Mouse (Mus musculus) forebrain, embryonic 16.5 days (tissue): ENCODE measurements around the gene Sytl2. TPM values are rescaled to one million over a fixed set of nuclear protein-coding genes. Genes with fewer than 3 reads are reported as not detected.

ENCODE experiments used
- ATAC-seq: fragments of 200-750 bp; cut with Nextera tagmentation; 2 replicates; pipeline ENCODE4 v1.8.0; 2017; ENCODE audit warnings: mild to moderate bottlenecking, moderate library complexity
- H3K27ac ChIP-seq: fragments of 300-500 bp; sonication (generic); 2 replicates; pipeline ENCODE4 v1.5.1; 2014; ENCODE audit warnings: low read length, control low read depth
- H3K27me3 ChIP-seq: fragments of 300-500 bp; sonication (generic); replicated peaks from 2 replicates; pipeline ENCODE4 v1.6.1; 2014; ENCODE audit warnings: low read length; ENCODE audit not compliant: control insufficient read depth, insufficient read depth
- H3K36me3 ChIP-seq: fragments of 300-500 bp; sonication (generic); 2 replicates; pipeline ENCODE4 v1.6.1; 2014; ENCODE audit not compliant: control insufficient read depth, insufficient read depth
- H3K4me1 ChIP-seq: fragments of 300-500 bp; sonication (generic); replicated peaks from 2 replicates; pipeline ENCODE4 v1.6.1; 2014; ENCODE audit warnings: low read length; ENCODE audit not compliant: control insufficient read depth, insufficient read depth
- H3K4me2 ChIP-seq: fragments of 300-500 bp; sonication (generic); 2 replicates; pipeline ENCODE4 v1.6.1; 2014; ENCODE audit warnings: mild to moderate bottlenecking, low read length, control low read depth
- H3K4me3 ChIP-seq: fragments of 300-500 bp; sonication (generic); replicated peaks from 2 replicates; pipeline ENCODE4 v1.5.1; 2014; ENCODE audit warnings: mild to moderate bottlenecking, low read length, control low read depth
- H3K9ac ChIP-seq: fragments of 300-500 bp; sonication (generic); replicated peaks from 2 replicates; pipeline ENCODE4 v1.6.1; 2014; ENCODE audit warnings: low read depth, low read length, control low read depth
- H3K9me3 ChIP-seq: fragments of 300-500 bp; sonication (generic); 2 replicates; pipeline ENCODE4 v1.6.1; 2016; ENCODE audit warnings: low read length; ENCODE audit not compliant: control insufficient read depth
- WGBS: fragments of 180-500 bp; shearing (Covaris S2); extraction: QIAGEN DNeasy Blood & Tissue Kit; methylation state at CpG from one replicate; pipeline ENCODE4 v1.1.7; 2014; 5-methylcytosine and 5-hydroxymethylcytosine counted together
- polyA plus RNA-seq: library from polyadenylated mRNA; unstranded; fragments of >200 nt; fragmentation: Nextera tagmentation; extraction: Ambion mirVana; gene quantifications from 2 replicates; pipeline ENCODE4 v1.2.1, GENCODE M21; 2015

Gene Sytl2
- polyA plus RNA-seq, 1 experiment from 2014 or later = 2.3 TPM

GRCm38 (mm10) chr7:90353488-90354228 lies 51.6 kb downstream of the Sytl2 start:
- no peaks in the 10 kb centered on the region for H3K9me3 ChIP-seq
- H3K9ac ChIP-seq = no peak overlapping the region
- 92% methylated on average over 12 of the region's 12 CpGs for WGBS
- no peak overlapping the region for H3K4me2 ChIP-seq
- no peak overlapping the region for H3K27ac ChIP-seq
- H3K27me3 ChIP-seq = no peaks in the 10 kb centered on the region
- H3K4me1 ChIP-seq = no peaks in the 10 kb centered on the region
- no peaks in the 10 kb centered on the region for H3K36me3 ChIP-seq
- no peak for ATAC-seq
- no peak overlapping the region for H3K4me3 ChIP-seq

- no peaks in the 10 kb centered on the region for H3K36me3 ChIP-seq
- H3K27ac ChIP-seq = no peak overlapping the region
- no peak overlapping the region for H3K4me2 ChIP-seq
- no peak overlapping the region for H3K9ac ChIP-seq
- 93% methylated on average over 2 of the region's 2 CpGs for WGBS
- H3K4me3 ChIP-seq = no peak overlapping the region
- no peaks in the 10 kb centered on the region for H3K27me3 ChIP-seq
- no peaks in the 10 kb centered on the region for H3K9me3 ChIP-seq
- no peak for ATAC-seq
- H3K4me1 ChIP-seq = no peaks in the 10 kb centered on the region
These were observed 52.2 kb downstream of the Sytl2 start for GRCm38 (mm10) chr7:90354229-90354604.

- Histone ChIP-seq H3K9ac (no peak overlapping the region), H3K27me3 (no peaks in the 10 kb centered on the region), H3K4me2 (no peak overlapping the region), H3K4me1 (no peaks in the 10 kb centered on the region), H3K9me3 (no peaks in the 10 kb centered on the region), H3K4me3 (no peak overlapping the region), H3K27ac (no peak overlapping the region), H3K36me3 (no peaks in the 10 kb centered on the region)
- WGBS = 90% methylated on average over 3 of the region's 3 CpGs
- no peak for ATAC-seq
These were observed 53.4 kb downstream of the Sytl2 start for GRCm38 (mm10) chr7:90355454-90355853.

- no peak overlapping the region for H3K27ac ChIP-seq
- H3K4me3 ChIP-seq = no peak overlapping the region
- WGBS = 81% methylated on average over 2 of the region's 2 CpGs
- no peaks in the 10 kb centered on the region for H3K27me3 ChIP-seq
- no peak overlapping the region for H3K9ac ChIP-seq
- no peak for ATAC-seq
- H3K36me3 ChIP-seq = no peaks in the 10 kb centered on the region
- no peaks in the 10 kb centered on the region for H3K4me1 ChIP-seq
- H3K9me3 ChIP-seq = no peaks in the 10 kb centered on the region
- no peak overlapping the region for H3K4me2 ChIP-seq
These were observed 53.9 kb downstream of the Sytl2 start for GRCm38 (mm10) chr7:90355995-90356394.

- no peaks in the 10 kb centered on the region for H3K4me1 ChIP-seq
- no peak overlapping the region for H3K4me3 ChIP-seq
- 73% methylated on average over 7 of the region's 7 CpGs for WGBS
- H3K27me3 ChIP-seq = no peaks in the 10 kb centered on the region
- no peaks in the 10 kb centered on the region for H3K9me3 ChIP-seq
- no peak overlapping the region for H3K4me2 ChIP-seq
- ATAC-seq = no peak
- no peaks in the 10 kb centered on the region for H3K36me3 ChIP-seq
- no peak overlapping the region for H3K27ac ChIP-seq
- H3K9ac ChIP-seq = no peak overlapping the region
These were observed 60.7 kb downstream of the Sytl2 start for GRCm38 (mm10) chr7:90362788-90363187.

- H3K9ac ChIP-seq = no peak overlapping the region
- WGBS = 77% methylated on average over 6 of the region's 6 CpGs
- no peaks in the 10 kb centered on the region for H3K4me1 ChIP-seq
- no peaks in the 10 kb centered on the region for H3K27me3 ChIP-seq
- no peak for ATAC-seq
- no peaks in the 10 kb centered on the region for H3K9me3 ChIP-seq
- no peak overlapping the region for H3K27ac ChIP-seq
- H3K4me3 ChIP-seq = no peak overlapping the region
- no peak overlapping the region for H3K4me2 ChIP-seq
- H3K36me3 ChIP-seq = no peaks in the 10 kb centered on the region
These were observed 68.2 kb downstream of the Sytl2 start for GRCm38 (mm10) chr7:90370071-90370851.

GRCm38 (mm10) chr7:90372804-90373203 lies 70.8 kb downstream of the Sytl2 start:
- Histone ChIP-seq H3K4me3 (no peak overlapping the region), H3K9ac (no peak overlapping the region), H3K27me3 (no peaks in the 10 kb centered on the region), H3K4me2 (no peak overlapping the region), H3K36me3 (no peaks in the 10 kb centered on the region), H3K27ac (no peak overlapping the region), H3K4me1 (no peaks in the 10 kb centered on the region), H3K9me3 (no peaks in the 10 kb centered on the region)
- 85% methylated on average over 4 of the region's 4 CpGs for WGBS
- no peak for ATAC-seq

- Histone ChIP-seq H3K4me1 (peaks cover 8% of the 10 kb centered on the region), H3K4me2 (no peak overlapping the region), H3K36me3 (no peaks in the 10 kb centered on the region), H3K9me3 (no peaks in the 10 kb centered on the region), H3K9ac (no peak overlapping the region), H3K27ac (no peak overlapping the region), H3K27me3 (no peaks in the 10 kb centered on the region), H3K4me3 (no peak overlapping the region)
- no peak for ATAC-seq
- 96% methylated on average over 2 of the region's 2 CpGs for whole genome bisulfite sequencing
These were observed 82.4 kb downstream of the Sytl2 start for GRCm38 (mm10) chr7:90384411-90384810.

GRCm38 (mm10) chr7:90386885-90387459 lies 84.9 kb downstream of the Sytl2 start:
- H3K27ac ChIP-seq = no peak overlapping the region
- peak overlapping the region; percentile 36 for H3K4me2 ChIP-seq
- no peaks in the 10 kb centered on the region for H3K27me3 ChIP-seq
- no peaks in the 10 kb centered on the region for H3K9me3 ChIP-seq
- no peak overlapping the region for H3K9ac ChIP-seq
- peak; percentile 87 for ATAC-seq
- under 1% methylated on average over 8 of the region's 8 CpGs for WGBS
- peak overlapping the region; percentile 16 for H3K4me3 ChIP-seq
- peaks cover 8% of the 10 kb centered on the region for H3K4me1 ChIP-seq
- H3K36me3 ChIP-seq = no peaks in the 10 kb centered on the region
